Mouse (Mus musculus): ENCODE measurements around the gene Snx7. TPM values are rescaled to one million over a fixed set of nuclear protein-coding genes. Genes with fewer than 3 reads are reported as not detected.
A peak's percentile ranks its signal among the peaks of the same experiment; 100 is the strongest.

Gene Snx7
- total RNA-seq, 2 experiments from 2014 or later: 1.8 to 2.6 TPM

DNA sequence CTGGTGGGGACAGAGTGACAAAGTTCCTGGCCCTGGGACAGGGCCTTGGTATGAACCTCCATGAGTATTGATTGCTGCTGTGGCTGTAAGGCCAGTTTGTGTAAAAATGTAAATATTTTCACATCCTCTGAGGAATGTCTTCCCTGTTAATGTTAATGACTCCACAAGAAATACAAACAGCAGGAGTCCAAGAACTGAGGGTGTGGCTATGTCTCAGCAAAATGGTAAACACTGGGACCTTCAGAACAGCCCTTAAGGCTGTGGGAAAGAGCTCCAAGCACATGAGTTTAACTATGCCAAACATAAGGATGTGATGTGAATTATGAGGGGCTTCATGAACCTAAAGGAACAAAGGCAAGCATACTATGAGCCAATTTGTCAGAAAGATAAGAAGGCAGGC, 74.2 kb downstream of the Snx7 start:
- H3K4me3 ChIP-seq: no peak overlapping the region
- intact Hi-C loops (cut with DNase I): no loop called here
- no peak for DNase-seq
- no peak for TF ChIP-seq CTCF (IDR thresholded peaks at IDR 0.05)
- H3K27ac ChIP-seq: no peak overlapping the region

DNA sequence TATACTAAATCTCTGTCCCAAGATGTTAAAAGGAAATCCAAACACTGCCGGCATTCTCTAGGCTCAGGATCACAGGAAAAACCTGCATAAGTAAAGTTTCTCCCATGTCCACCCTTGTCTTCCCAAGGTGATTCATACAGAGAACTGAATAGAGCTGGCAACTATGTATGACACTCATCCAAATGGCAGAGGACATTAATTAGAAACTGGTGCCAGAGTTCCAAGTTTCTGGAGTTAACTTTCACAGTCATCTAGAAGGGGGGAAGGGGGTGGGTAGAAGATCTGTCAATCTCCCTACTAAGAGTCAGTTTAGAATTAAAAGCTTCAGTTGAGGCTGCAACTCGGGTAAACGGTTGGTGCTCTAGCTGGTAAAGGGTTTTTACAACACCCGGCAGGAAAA, 76.8 kb downstream of the Snx7 start:
- no peak for DNase-seq
- no peak for TF ChIP-seq CTCF (IDR thresholded peaks at IDR 0.05)
- intact Hi-C loops (cut with DNase I): no loop called here
- Histone ChIP-seq H3K4me3 (no peak overlapping the region), H3K27ac (no peak overlapping the region)

DNA sequence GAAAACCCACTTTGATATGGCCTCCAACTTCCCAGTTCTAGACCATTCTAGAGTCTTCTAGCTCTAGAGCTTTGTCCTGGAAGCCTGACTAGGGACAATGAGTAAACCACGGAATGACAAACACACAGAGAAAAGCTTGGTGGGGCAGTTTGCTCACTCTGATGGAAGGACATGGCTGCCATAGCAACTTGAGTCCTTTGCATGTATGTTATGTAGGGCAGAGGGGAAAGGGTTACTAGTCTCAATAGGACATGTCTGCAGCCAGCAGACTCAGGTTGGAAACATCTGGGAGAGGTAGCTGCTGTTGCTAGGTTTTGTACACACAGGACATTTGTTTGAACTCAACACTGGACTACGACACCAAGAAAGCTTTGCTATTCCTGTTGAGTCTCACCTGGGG, 77.5 kb downstream of the Snx7 start:
- no peak for TF ChIP-seq CTCF (IDR thresholded peaks at IDR 0.05)
- intact Hi-C loops (cut with DNase I): no loop called here

GRCm38 (mm10) chr3:117788800-117789693, 79.7 kb downstream of the Snx7 start:
- peak; percentile 28; the same call in 1 of the 2 replicates for TF ChIP-seq CTCF (IDR thresholded peaks at IDR 0.05)
- intact Hi-C loops (cut with DNase I): no loop called here

More for the DNA sequence above, 77.5 kb downstream of the Snx7 start:
- H3K27ac ChIP-seq: no peak overlapping the region
- no peak overlapping the region for H3K4me3 ChIP-seq
- no peak for DNase-seq

DNA sequence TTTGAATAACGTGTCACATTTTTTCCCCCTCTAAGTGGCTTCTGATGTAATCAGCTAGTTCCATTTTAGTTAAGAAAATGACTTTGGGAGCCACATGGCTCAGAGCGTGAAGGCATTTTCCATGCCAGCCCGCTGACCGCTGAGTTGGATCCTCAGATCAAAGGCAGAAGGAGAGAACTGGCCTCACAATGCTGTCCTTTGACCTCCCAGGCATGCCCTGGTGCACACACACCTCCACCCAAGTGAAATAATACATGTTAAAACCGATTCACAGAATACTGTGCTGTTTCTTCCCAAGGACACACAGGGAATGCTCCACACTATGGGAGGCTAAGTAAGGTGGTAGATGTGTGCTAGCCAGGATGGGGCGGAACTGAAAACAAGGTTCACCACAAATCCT, 81.5 kb downstream of the Snx7 start:
- intact Hi-C loops (cut with DNase I): no loop called here
- TF ChIP-seq CTCF (IDR thresholded peaks at IDR 0.05): no peak
- H3K27ac ChIP-seq: no peak overlapping the region
- no peak for DNase-seq
- H3K4me3 ChIP-seq: no peak overlapping the region

More at GRCm38 (mm10) chr3:117788800-117789693, 79.7 kb downstream of the Snx7 start:
- no peak for DNase-seq
- H3K4me3 ChIP-seq: no peak overlapping the region
- H3K27ac ChIP-seq: no peak overlapping the region

GRCm38 (mm10) chr3:117752151-117752757, 116.5 kb downstream of the Snx7 start:
- no peak overlapping the region for H3K4me3 ChIP-seq
- H3K27ac ChIP-seq: no peak overlapping the region
- no peak for TF ChIP-seq CTCF (IDR thresholded peaks at IDR 0.05)
- no peak for DNase-seq
- intact Hi-C loops (cut with DNase I): no loop called here

DNA sequence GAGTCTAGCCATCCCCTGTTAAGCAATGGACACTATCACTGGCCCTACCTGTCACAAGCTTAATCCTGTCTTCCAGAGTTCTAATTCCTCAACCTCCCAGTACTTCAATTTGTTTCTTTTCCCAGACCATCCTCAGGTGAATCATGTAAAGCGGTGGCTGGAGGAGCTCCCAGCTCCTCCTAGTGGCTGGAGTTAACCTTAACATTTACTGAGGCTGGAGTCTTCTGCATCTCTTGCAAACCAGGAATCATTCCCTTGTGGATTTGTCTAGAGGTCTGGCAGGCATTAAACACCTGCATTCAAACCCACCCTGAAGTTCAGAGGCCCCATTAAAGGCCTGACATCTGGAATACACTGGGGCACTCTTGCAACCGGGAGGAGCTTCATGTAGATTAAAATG, 117.1 kb downstream of the Snx7 start:
- Histone ChIP-seq H3K4me3 (no peak overlapping the region), H3K27ac (no peak overlapping the region)
- intact Hi-C loops (cut with DNase I): no loop called here
- no peak for DNase-seq
- no peak for TF ChIP-seq CTCF (IDR thresholded peaks at IDR 0.05)

- no peak for DNase-seq
- no peak overlapping the region for H3K4me3 ChIP-seq
- intact Hi-C loops (cut with DNase I): no loop called here
- H3K27ac ChIP-seq: no peak overlapping the region
- TF ChIP-seq CTCF (IDR thresholded peaks at IDR 0.05): no peak
These were observed 119.5 kb downstream of the Snx7 start for GRCm38 (mm10) chr3:117749256-117749655.

- no peak overlapping the region for H3K4me3 ChIP-seq
- intact Hi-C loops (cut with DNase I): no loop called here
- DNase-seq: no peak
These were observed 129.0 kb downstream of the Snx7 start for GRCm38 (mm10) chr3:117739760-117740159.

GRCm38 (mm10) chr3:117732661-117733060, 136.1 kb downstream of the Snx7 start:
- Histone ChIP-seq H3K27ac (no peak overlapping the region), H3K4me3 (no peak overlapping the region)
- TF ChIP-seq CTCF (IDR thresholded peaks at IDR 0.05): no peak
- DNase-seq: no peak
- intact Hi-C loops (cut with DNase I): no loop called here

More at GRCm38 (mm10) chr3:117739760-117740159, 129.0 kb downstream of the Snx7 start:
- no peak overlapping the region for H3K27ac ChIP-seq
- no peak for TF ChIP-seq CTCF (IDR thresholded peaks at IDR 0.05)

Small RNA genes lying within 50 kb of the gene (microRNA-seq; reads per million reads assigned to microRNA genes)
- gene Gm24811: not detected
